Mouse (Mus musculus): ENCODE measurements around the gene Vars2.

Gene Vars2

GRCm38 (mm10) chr17:35667334-35668065 lies at the start of gene Vars2:
Gene Vars2 (minus strand): TSS chr17:35667592.
- DNase-seq (ENCODE audit: low read depth, low spot score), result peak; percentile 94

GRCm38 (mm10) chr17:35717080-35717479 lies 49.7 kb upstream of the Vars2 start:
- DNase-seq (ENCODE audit: low read depth, low spot score), result no peak

GRCm38 (mm10) chr17:35716114-35716513 lies 48.7 kb upstream of the Vars2 start:
- DNase-seq (ENCODE audit: low read depth, low spot score), result no peak

- DNase-seq (ENCODE audit: low read depth, low spot score), result no peak
Measured at GRCm38 (mm10) chr17:35710705-35711347, 43.4 kb upstream of the Vars2 start.

- no peak for DNase-seq (ENCODE audit: low read depth, low spot score)
Measured at GRCm38 (mm10) chr17:35708611-35709010, 41.2 kb upstream of the Vars2 start.

- no peak for DNase-seq (ENCODE audit: low read depth, low spot score)
Measured at GRCm38 (mm10) chr17:35707929-35708328, 40.5 kb upstream of the Vars2 start.

- DNase-seq (ENCODE audit: low read depth, low spot score), result no peak
Measured at GRCm38 (mm10) chr17:35705836-35706235, 38.4 kb upstream of the Vars2 start.

GRCm38 (mm10) chr17:35704621-35705464 lies 37.5 kb upstream of the Vars2 start, which contains the start of gene Ddr1:
Gene Ddr1 (minus strand): TSS chr17:35704621.
- no peak for DNase-seq (ENCODE audit: low read depth, low spot score)

- no peak for DNase-seq (ENCODE audit: low read depth, low spot score)
Measured at GRCm38 (mm10) chr17:35703751-35704271, 36.4 kb upstream of the Vars2 start.

GRCm38 (mm10) chr17:35703065-35703464 lies 35.7 kb upstream of the Vars2 start:
- DNase-seq (ENCODE audit: low read depth, low spot score), result no peak

GRCm38 (mm10) chr17:35702605-35703004 lies 35.2 kb upstream of the Vars2 start:
- no peak for DNase-seq (ENCODE audit: low read depth, low spot score)

GRCm38 (mm10) chr17:35701978-35702461 lies 34.6 kb upstream of the Vars2 start:
- no peak for DNase-seq (ENCODE audit: low read depth, low spot score)

GRCm38 (mm10) chr17:35701203-35701977 lies 34.0 kb upstream of the Vars2 start:
- DNase-seq (ENCODE audit: low read depth, low spot score), result peak; percentile 50

- peak; percentile 79 for DNase-seq (ENCODE audit: low read depth, low spot score)
Measured at GRCm38 (mm10) chr17:35700371-35700961, 33.1 kb upstream of the Vars2 start.

- peak; percentile 88 for DNase-seq (ENCODE audit: low read depth, low spot score)
Measured at GRCm38 (mm10) chr17:35699919-35700318, 32.5 kb upstream of the Vars2 start.

- no peak for DNase-seq (ENCODE audit: low read depth, low spot score)
Measured at GRCm38 (mm10) chr17:35698501-35698883, 31.1 kb upstream of the Vars2 start.

GRCm38 (mm10) chr17:35697759-35698500 lies 30.5 kb upstream of the Vars2 start:
- DNase-seq (ENCODE audit: low read depth, low spot score), result no peak

GRCm38 (mm10) chr17:35697429-35697758 lies 30.0 kb upstream of the Vars2 start:
- DNase-seq (ENCODE audit: low read depth, low spot score), result no peak

GRCm38 (mm10) chr17:35696691-35697090 lies 29.3 kb upstream of the Vars2 start:
- no peak for DNase-seq (ENCODE audit: low read depth, low spot score)

GRCm38 (mm10) chr17:35695289-35695688 lies 27.9 kb upstream of the Vars2 start:
- DNase-seq (ENCODE audit: low read depth, low spot score), result no peak
